Mouse (Mus musculus): ENCODE data around the gene Nfib. TPM values are rescaled to one million over a fixed set of nuclear protein-coding genes. Genes with fewer than 3 reads are reported as not detected.

Gene Nfib
- polyA plus RNA-seq, 1 experiment from 2014 or later, result 26.7 TPM

GRCm38 (mm10) chr4:82711611-82712295 is 6.2 kb upstream of the Nfib start:
- Histone ChIP-seq H3K27me3 (ENCODE audit: insufficient read depth, low read length) (no peaks in the 10 kb centered on the region), H3K36me3 (ENCODE audit: insufficient read depth, low read length) (no peaks in the 10 kb centered on the region), H3K9me3 (ENCODE audit: low read length) (no peaks in the 10 kb centered on the region), H3K9ac (replicated peaks; ENCODE audit: low read length) (no peak overlapping the region), H3K4me1 (ENCODE audit: insufficient read depth, low read length) (no peaks in the 10 kb centered on the region), H3K4me3 (ENCODE audit: low read length) (no peak overlapping the region), H3K27ac (ENCODE audit: low read length) (no peak overlapping the region), H3K4me2 (replicated peaks; ENCODE audit: low read depth, low read length) (no peak overlapping the region)
- no peak for ATAC-seq (ENCODE audit: low FRiP score, low TSS enrichment)
- WGBS, result 73% methylated on average over 7 of the region's 7 CpGs

- Histone ChIP-seq H3K27me3 (ENCODE audit: insufficient read depth, low read length) (no peaks in the 10 kb centered on the region), H3K27ac (ENCODE audit: low read length) (no peak overlapping the region), H3K4me1 (ENCODE audit: insufficient read depth, low read length) (no peaks in the 10 kb centered on the region), H3K4me3 (ENCODE audit: low read length) (no peak overlapping the region), H3K9ac (replicated peaks; ENCODE audit: low read length) (no peak overlapping the region), H3K9me3 (ENCODE audit: low read length) (no peaks in the 10 kb centered on the region), H3K4me2 (replicated peaks; ENCODE audit: low read depth, low read length) (no peak overlapping the region), H3K36me3 (ENCODE audit: insufficient read depth, low read length) (no peaks in the 10 kb centered on the region)
- no peak for ATAC-seq (ENCODE audit: low FRiP score, low TSS enrichment)
- 67% methylated on average over 6 of the region's 6 CpGs for WGBS
Observed at GRCm38 (mm10) chr4:82709666-82710065, 4.1 kb upstream of the Nfib start.

- H3K4me1 ChIP-seq (ENCODE audit: insufficient read depth, low read length), result no peaks in the 10 kb centered on the region
- 74% methylated on average over 2 of the region's 2 CpGs for WGBS
Observed at GRCm38 (mm10) chr4:82706012-82706411, 462 bp upstream of the Nfib start.

GRCm38 (mm10) chr4:82704079-82704830 is 1.3 kb downstream of the Nfib start:
- H3K27ac ChIP-seq (ENCODE audit: low read length), result no peak overlapping the region
- H3K4me1 ChIP-seq (ENCODE audit: insufficient read depth, low read length), result no peaks in the 10 kb centered on the region
- no peak overlapping the region for H3K4me3 ChIP-seq (ENCODE audit: low read length)
- no peak for ATAC-seq (ENCODE audit: low FRiP score, low TSS enrichment)
- no peaks in the 10 kb centered on the region for H3K36me3 ChIP-seq (ENCODE audit: insufficient read depth, low read length)
- H3K9me3 ChIP-seq (ENCODE audit: low read length), result no peaks in the 10 kb centered on the region
- H3K4me2 ChIP-seq (replicated peaks; ENCODE audit: low read depth, low read length), result no peak overlapping the region
- H3K27me3 ChIP-seq (ENCODE audit: insufficient read depth, low read length), result no peaks in the 10 kb centered on the region
- 91% methylated on average over 19 of the region's 19 CpGs for WGBS
- H3K9ac ChIP-seq (replicated peaks; ENCODE audit: low read length), result no peak overlapping the region

More at GRCm38 (mm10) chr4:82706012-82706411, 462 bp upstream of the Nfib start:
- Histone ChIP-seq H3K27ac (ENCODE audit: low read length) (no peak overlapping the region), H3K36me3 (ENCODE audit: insufficient read depth, low read length) (no peaks in the 10 kb centered on the region), H3K27me3 (ENCODE audit: insufficient read depth, low read length) (no peaks in the 10 kb centered on the region), H3K9ac (replicated peaks; ENCODE audit: low read length) (no peak overlapping the region), H3K9me3 (ENCODE audit: low read length) (no peaks in the 10 kb centered on the region), H3K4me2 (replicated peaks; ENCODE audit: low read depth, low read length) (no peak overlapping the region), H3K4me3 (ENCODE audit: low read length) (no peak overlapping the region)
- no peak for ATAC-seq (ENCODE audit: low FRiP score, low TSS enrichment)

GRCm38 (mm10) chr4:82702808-82703207 is 2.7 kb downstream of the Nfib start:
- WGBS, result 40% methylated on average over 6 of the region's 6 CpGs
- H3K27me3 ChIP-seq (ENCODE audit: insufficient read depth, low read length), result no peaks in the 10 kb centered on the region
- no peak overlapping the region for H3K4me3 ChIP-seq (ENCODE audit: low read length)
- no peaks in the 10 kb centered on the region for H3K9me3 ChIP-seq (ENCODE audit: low read length)
- H3K27ac ChIP-seq (ENCODE audit: low read length), result no peak overlapping the region
- no peak overlapping the region for H3K9ac ChIP-seq (replicated peaks; ENCODE audit: low read length)
- no peak for ATAC-seq (ENCODE audit: low FRiP score, low TSS enrichment)
- no peaks in the 10 kb centered on the region for H3K36me3 ChIP-seq (ENCODE audit: insufficient read depth, low read length)
- H3K4me1 ChIP-seq (ENCODE audit: insufficient read depth, low read length), result no peaks in the 10 kb centered on the region
- H3K4me2 ChIP-seq (replicated peaks; ENCODE audit: low read depth, low read length), result no peak overlapping the region

GRCm38 (mm10) chr4:82699504-82699903 is 6.0 kb downstream of the Nfib start:
- no peak overlapping the region for H3K4me3 ChIP-seq (ENCODE audit: low read length)
- no peaks in the 10 kb centered on the region for H3K9me3 ChIP-seq (ENCODE audit: low read length)
- no peak overlapping the region for H3K4me2 ChIP-seq (replicated peaks; ENCODE audit: low read depth, low read length)
- no peak overlapping the region for H3K27ac ChIP-seq (ENCODE audit: low read length)
- no peaks in the 10 kb centered on the region for H3K27me3 ChIP-seq (ENCODE audit: insufficient read depth, low read length)
- WGBS, result 60% methylated on average over 11 of the region's 11 CpGs
- H3K4me1 ChIP-seq (ENCODE audit: insufficient read depth, low read length), result no peaks in the 10 kb centered on the region
- H3K36me3 ChIP-seq (ENCODE audit: insufficient read depth, low read length), result no peaks in the 10 kb centered on the region
- no peak for ATAC-seq (ENCODE audit: low FRiP score, low TSS enrichment)
- no peak overlapping the region for H3K9ac ChIP-seq (replicated peaks; ENCODE audit: low read length)

GRCm38 (mm10) chr4:82698616-82699015 is 6.9 kb downstream of the Nfib start:
- no peaks in the 10 kb centered on the region for H3K36me3 ChIP-seq (ENCODE audit: insufficient read depth, low read length)
- 91% methylated on average over 12 of the region's 12 CpGs for WGBS
- H3K4me2 ChIP-seq (replicated peaks; ENCODE audit: low read depth, low read length), result no peak overlapping the region
- H3K9ac ChIP-seq (replicated peaks; ENCODE audit: low read length), result no peak overlapping the region
- no peak for ATAC-seq (ENCODE audit: low FRiP score, low TSS enrichment)
- H3K27ac ChIP-seq (ENCODE audit: low read length), result no peak overlapping the region
- no peak overlapping the region for H3K4me3 ChIP-seq (ENCODE audit: low read length)
- H3K27me3 ChIP-seq (ENCODE audit: insufficient read depth, low read length), result no peaks in the 10 kb centered on the region
- H3K4me1 ChIP-seq (ENCODE audit: insufficient read depth, low read length), result no peaks in the 10 kb centered on the region
- no peaks in the 10 kb centered on the region for H3K9me3 ChIP-seq (ENCODE audit: low read length)

GRCm38 (mm10) chr4:82697151-82697550 is 8.4 kb downstream of the Nfib start:
- 74% methylated on average over 6 of the region's 6 CpGs for WGBS
- Histone ChIP-seq H3K9me3 (ENCODE audit: low read length) (no peaks in the 10 kb centered on the region), H3K4me2 (replicated peaks; ENCODE audit: low read depth, low read length) (no peak overlapping the region), H3K36me3 (ENCODE audit: insufficient read depth, low read length) (no peaks in the 10 kb centered on the region), H3K27ac (ENCODE audit: low read length) (no peak overlapping the region), H3K4me3 (ENCODE audit: low read length) (no peak overlapping the region), H3K27me3 (ENCODE audit: insufficient read depth, low read length) (no peaks in the 10 kb centered on the region), H3K9ac (replicated peaks; ENCODE audit: low read length) (no peak overlapping the region), H3K4me1 (ENCODE audit: insufficient read depth, low read length) (0 out of 2 replicates have a peak, but pooled peaks cover 4% of the 10 kb centered on the region)
- no peak for ATAC-seq (ENCODE audit: low FRiP score, low TSS enrichment)

GRCm38 (mm10) chr4:82695760-82696501 is 9.6 kb downstream of the Nfib start:
- no peak overlapping the region for H3K4me2 ChIP-seq (replicated peaks; ENCODE audit: low read depth, low read length)
- ATAC-seq (ENCODE audit: low FRiP score, low TSS enrichment), result no peak
- no peak overlapping the region for H3K27ac ChIP-seq (ENCODE audit: low read length)
- 0 out of 2 replicates have a peak, but pooled peaks cover 9% of the 10 kb centered on the region for H3K4me1 ChIP-seq (ENCODE audit: insufficient read depth, low read length)
- no peak overlapping the region for H3K4me3 ChIP-seq (ENCODE audit: low read length)
- no peaks in the 10 kb centered on the region for H3K9me3 ChIP-seq (ENCODE audit: low read length)
- H3K27me3 ChIP-seq (ENCODE audit: insufficient read depth, low read length), result no peaks in the 10 kb centered on the region
- 66% methylated on average over 5 of the region's 5 CpGs for WGBS
- no peak overlapping the region for H3K9ac ChIP-seq (replicated peaks; ENCODE audit: low read length)
- no peaks in the 10 kb centered on the region for H3K36me3 ChIP-seq (ENCODE audit: insufficient read depth, low read length)

All from kidney, embryonic 16.5 days (tissue).